Mouse (Mus musculus) spleen, adult 18-20 months (tissue): Measurements from ENCODE around the gene 1700040F15Rik.
"Not testable (repeated sequence)": the region's sequence is repeated elsewhere in the genome, so short reads cannot be mapped to it uniquely, and the experiment has no call there.

Experiments
- DNase-seq, 2 experiments: peaks; one replicate each; pipeline ENCODE4 v3.0.0; 2022; ENCODE audit warnings: mixed read lengths in 2 of 2

1700040F15Rik gene

DNA sequence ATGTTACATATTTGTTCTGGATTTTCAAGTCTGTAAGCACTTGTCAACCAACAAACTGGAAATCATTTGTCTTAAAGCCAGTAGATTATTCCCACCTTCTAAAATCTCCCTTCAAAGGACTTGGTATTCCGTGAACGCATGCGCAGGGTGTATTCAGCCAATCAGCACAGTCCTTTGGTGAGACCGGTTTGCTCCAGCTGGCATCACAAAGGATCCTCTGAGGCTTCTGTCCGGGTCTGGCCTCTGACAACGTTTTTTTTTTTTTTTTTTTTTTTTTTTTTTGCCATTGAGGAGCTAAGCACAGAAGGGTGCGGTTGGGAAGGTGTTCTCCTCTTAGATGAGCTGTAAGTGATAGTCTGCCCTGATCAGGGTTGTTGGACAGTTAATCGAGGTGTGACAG is at the start of gene 1700040F15Rik:
1700040F15Rik (plus strand) TSS at position 301 of the 400 bp plus-strand sequence.
- DNase-seq, result not testable (repeated sequence)
